In genomic region chr4:62606542-62606882, GRCm38 (mm10) we compare ENCODE assay signal across 8 mouse cellular contexts. TPM values are rescaled to one million over a fixed set of nuclear protein-coding genes. Genes with fewer than 3 reads are reported as not detected.
DNase-seq lines count a peak whose midpoint lies in the region; ATAC-seq and TF ChIP-seq lines count a peak whose summit lies in the region.

No protein-coding gene starts in this region.

- TF ChIP-seq EP300 in heart, adult 2 months (IDR thresholded peaks at IDR 0.05; ENCODE audit: insufficient read depth, low read depth, low read length) = no peak

- TF ChIP-seq POLR2A in heart, adult 2 months (IDR thresholded peaks at IDR 0.05; ENCODE audit: insufficient read depth, low read depth, low read length) = no peak

- no peak for TF ChIP-seq CTCF in heart, adult 2 months (IDR thresholded peaks at IDR 0.05)
- TF ChIP-seq CTCF in midbrain, postnatal 0 days (IDR thresholded peaks at IDR 0.05) = no peak

- no peaks in the 10 kb centered on the region for H3K27me3 ChIP-seq in heart, adult 2 months (ENCODE audit: control insufficient read depth, insufficient read depth, low read length)
- peaks cover 61% of the 10 kb centered on the region for H3K27me3 ChIP-seq in heart, embryonic 11.5 days (ENCODE audit: control insufficient read depth, insufficient read depth, low read length)
- no peaks in the 10 kb centered on the region for H3K27me3 ChIP-seq in midbrain, embryonic 12.5 days
- H3K27me3 ChIP-seq in midbrain, embryonic 16.5 days (ENCODE audit: control insufficient read depth, insufficient read depth, low read depth, low read length) = no peaks in the 10 kb centered on the region
- H3K27me3 ChIP-seq in midbrain, postnatal 0 days (ENCODE audit: insufficient read depth, low read length) = no peaks in the 10 kb centered on the region

- peaks cover 23% of the 10 kb centered on the region for H3K4me1 ChIP-seq in heart, adult 2 months (ENCODE audit: control insufficient read depth, insufficient read depth, low read length)
- H3K4me1 ChIP-seq in heart, embryonic 11.5 days (ENCODE audit: control insufficient read depth, insufficient read depth, low read length) = peaks cover 18% of the 10 kb centered on the region
- peaks cover 34% of the 10 kb centered on the region for H3K4me1 ChIP-seq in midbrain, embryonic 12.5 days
- H3K4me1 ChIP-seq in midbrain, embryonic 16.5 days (ENCODE audit: control insufficient read depth, insufficient read depth, low read length) = peaks cover 16% of the 10 kb centered on the region
- peaks cover 11% of the 10 kb centered on the region for H3K4me1 ChIP-seq in midbrain, postnatal 0 days (ENCODE audit: insufficient read depth, low read length)

- no peak overlapping the region for H3K4me3 ChIP-seq in heart, adult 2 months
- no peak overlapping the region for H3K4me3 ChIP-seq in heart, embryonic 11.5 days (ENCODE audit: low read depth, low read length)
- no peak overlapping the region for H3K4me3 ChIP-seq in midbrain, embryonic 12.5 days
- no peak overlapping the region for H3K4me3 ChIP-seq in midbrain, embryonic 16.5 days (ENCODE audit: low read depth, low read length)
- H3K4me3 ChIP-seq in midbrain, postnatal 0 days (ENCODE audit: low read depth, low read length) = no peak overlapping the region

- no peak for DNase-seq in heart, adult 2 months
- peak; percentile 55 to 69 for DNase-seq in cerebellum, postnatal 25 days
- DNase-seq in midbrain, postnatal 0 days (ENCODE audit: low spot score) = peak; percentile 74
- DNase-seq in spleen, postnatal 14 days (ENCODE audit: low spot score in 2 of 2) = no peak
- no peak for DNase-seq in thymus, adult 18-20 months

- H3K27ac ChIP-seq in heart, adult 2 months = peak overlapping the region; percentile 27
- H3K27ac ChIP-seq in heart, embryonic 11.5 days (ENCODE audit: low read depth, low read length) = no peak overlapping the region
- 0 out of 2 replicates have a peak overlapping the region, but pooled peaks have one; percentile 22 for H3K27ac ChIP-seq in midbrain, embryonic 12.5 days (replicated peaks)
- H3K27ac ChIP-seq in midbrain, embryonic 16.5 days (ENCODE audit: low read length) = no peak overlapping the region
- H3K27ac ChIP-seq in midbrain, postnatal 0 days (ENCODE audit: low read depth, low read length) = no peak overlapping the region

- no peak for ATAC-seq in heart, embryonic 11.5 days (replicated peaks; ENCODE audit: insufficient number of reproducible peaks, low FRiP score, low TSS enrichment)
- ATAC-seq in midbrain, embryonic 12.5 days (ENCODE audit: low FRiP score, low read depth) = no peak
- ATAC-seq in midbrain, embryonic 16.5 days = no peak; the same call in 1 of the 2 replicates
- ATAC-seq in midbrain, postnatal 0 days (ENCODE audit: low FRiP score) = no peak; the same call in 1 of the 2 replicates

- WGBS in heart, adult 2 months = 36% methylated on average over 7 of the region's 7 CpGs
- WGBS in heart, embryonic 11.5 days (ENCODE audit: insufficient replicate concordance) = 57% methylated on average over 7 of the region's 7 CpGs
- 76% methylated on average over 7 of the region's 7 CpGs for WGBS in midbrain, embryonic 12.5 days
- WGBS in midbrain, embryonic 16.5 days = 53% methylated on average over 7 of the region's 7 CpGs
- 48% methylated on average over 7 of the region's 7 CpGs for WGBS in midbrain, postnatal 0 days

- no peaks in the 10 kb centered on the region for H3K79me2 ChIP-seq in heart, adult 2 months (replicated peaks; ENCODE audit: control insufficient read depth, insufficient read depth, low read length)

- H3K36me3 ChIP-seq in heart, adult 2 months (ENCODE audit: control insufficient read depth, insufficient read depth, low read length) = no peaks in the 10 kb centered on the region
- H3K36me3 ChIP-seq in heart, embryonic 11.5 days (ENCODE audit: control insufficient read depth, insufficient read depth, low read length) = no peaks in the 10 kb centered on the region
- no peaks in the 10 kb centered on the region for H3K36me3 ChIP-seq in midbrain, embryonic 12.5 days
- no peaks in the 10 kb centered on the region for H3K36me3 ChIP-seq in midbrain, embryonic 16.5 days (ENCODE audit: control insufficient read depth, insufficient read depth, low read length)
- no peaks in the 10 kb centered on the region for H3K36me3 ChIP-seq in midbrain, postnatal 0 days (ENCODE audit: insufficient read depth, low read length)

- H3K9ac ChIP-seq in heart, adult 2 months (ENCODE audit: low read depth, low read length) = no peak overlapping the region
- H3K9ac ChIP-seq in heart, embryonic 11.5 days (ENCODE audit: low read depth, low read length) = no peak overlapping the region
- no peak overlapping the region for H3K9ac ChIP-seq in midbrain, embryonic 12.5 days (replicated peaks)
- no peak overlapping the region for H3K9ac ChIP-seq in midbrain, embryonic 16.5 days (ENCODE audit: low read depth, low read length)
- H3K9ac ChIP-seq in midbrain, postnatal 0 days (replicated peaks; ENCODE audit: low read length, poor library complexity, severe bottlenecking) = no peak overlapping the region

- no peaks in the 10 kb centered on the region for H3K9me3 ChIP-seq in heart, embryonic 11.5 days (replicated peaks; ENCODE audit: control insufficient read depth, low read length)
- no peaks in the 10 kb centered on the region for H3K9me3 ChIP-seq in midbrain, embryonic 12.5 days
- no peaks in the 10 kb centered on the region for H3K9me3 ChIP-seq in midbrain, embryonic 16.5 days (replicated peaks; ENCODE audit: control insufficient read depth, low read length, poor library complexity, severe bottlenecking)
- H3K9me3 ChIP-seq in midbrain, postnatal 0 days (ENCODE audit: low read length) = no peaks in the 10 kb centered on the region

- intact Hi-C loops in heart, adult 2 months (cut with DNase I) = loop anchor here (2.0 to 5.0 kb wide), 3 partner anchors 42 to 156 kb away; no protein-coding TSS in a partner anchor

- no peak overlapping the region for H3K4me2 ChIP-seq in heart, embryonic 11.5 days
- H3K4me2 ChIP-seq in midbrain, embryonic 12.5 days (replicated peaks) = no peak overlapping the region
- no peak overlapping the region for H3K4me2 ChIP-seq in midbrain, embryonic 16.5 days (ENCODE audit: low read length)
- no peak overlapping the region for H3K4me2 ChIP-seq in midbrain, postnatal 0 days (ENCODE audit: low read depth, low read length, poor library complexity, severe bottlenecking)

RNA-seq across cellular contexts. Expression of gene Rgs3, which starts 46.9 kb away (rescaled TPM):
- total RNA-seq in heart, adult 2 months (2021) = 10 to 100 TPM; 23.5 to 33.7 TPM
- 48.1 and 49.4 TPM in 2 replicates for polyA plus RNA-seq in heart, adult 2 months (2012; rRNA removed)
- polyA plus RNA-seq in heart, embryonic 11.5 days (2014; fragmentation: Nextera tagmentation; extraction: Ambion mirVana) = 49.8 and 54.3 TPM in 2 replicates
- 58.5 and 60.2 TPM in 2 replicates for polyA plus RNA-seq in midbrain, embryonic 12.5 days (2016; fragmentation: Nextera tagmentation; extraction: Ambion mirVana)
- polyA plus RNA-seq in midbrain, embryonic 16.5 days (2015; fragmentation: Nextera tagmentation; extraction: Ambion mirVana) = 66.9 and 82.1 TPM in 2 replicates
- total RNA-seq in midbrain, postnatal 0 days (2014; rRNA removed) = 89.4 and 109 TPM in 2 replicates
- polyA plus RNA-seq in midbrain, postnatal 0 days (2015; fragmentation: Nextera tagmentation; extraction: Ambion mirVana) = 54.6 and 55.6 TPM in 2 replicates

Comparison
In these comparisons a context has a peak if more than half of its experiments do, and no peak if none do; other contexts are left out.
1. H3K27ac ChIP-seq: peak in heart, adult 2 months (single experiment) and midbrain, embryonic 12.5 days (single experiment); none in heart, embryonic 11.5 days (single experiment), midbrain, embryonic 16.5 days (single experiment) and midbrain, postnatal 0 days (single experiment).
2. DNase-seq: peak in cerebellum, postnatal 25 days (2 of 2) and midbrain, postnatal 0 days (single experiment); none in heart, adult 2 months (0 of 2), spleen, postnatal 14 days (0 of 2) and thymus, adult 18-20 months (0 of 2).